Mouse (Mus musculus) heart, postnatal 0 days (tissue): ENCODE data around the gene Eif2b1. TPM values are rescaled to one million over a fixed set of nuclear protein-coding genes. Genes with fewer than 3 reads are reported as not detected.

Source experiments
- ATAC-seq: fragments of 200-750 bp; cut with Nextera tagmentation; 2 replicates; pipeline ENCODE4 v1.8.0; 2017; ENCODE audit warnings: low read depth, moderate number of reproducible peaks, moderate library complexity; ENCODE audit not compliant: insufficient read depth
- DNase-seq: peaks from one replicate; pipeline ENCODE4 v3.0.0-alpha.2; 2016; ENCODE audit warnings: low spot score
- H3K27ac ChIP-seq: fragments of 300-500 bp; sonication (generic); 2 replicates; pipeline ENCODE4 v1.5.1; 2014; ENCODE audit warnings: low read depth, mild to moderate bottlenecking
- H3K27me3 ChIP-seq: fragments of 300-500 bp; sonication (generic); 2 replicates; pipeline ENCODE4 v1.6.1; 2014; ENCODE audit warnings: low read length, mixed read lengths; ENCODE audit not compliant: control insufficient read depth, insufficient read depth
- H3K36me3 ChIP-seq: fragments of 300-500 bp; sonication (generic); replicated peaks from 2 replicates; pipeline ENCODE4 v1.6.1; 2014; ENCODE audit warnings: low read length, mixed read lengths; ENCODE audit not compliant: control insufficient read depth, insufficient read depth
- H3K4me1 ChIP-seq: fragments of 300-500 bp; sonication (generic); 2 replicates; pipeline ENCODE4 v1.6.1; 2014; ENCODE audit warnings: antibody characterized with exemption; ENCODE audit not compliant: control insufficient read depth, insufficient read depth
- H3K4me2 ChIP-seq: fragments of 300-500 bp; sonication (generic); 2 replicates; pipeline ENCODE4 v1.6.1; 2014; ENCODE audit warnings: low read depth, mild to moderate bottlenecking, low read length, moderate library complexity
- H3K4me3 ChIP-seq: fragments of 300-500 bp; sonication (generic); 2 replicates; pipeline ENCODE4 v1.5.1; 2014; ENCODE audit warnings: low read depth, low read length
- H3K9ac ChIP-seq: fragments of 300-500 bp; sonication (generic); replicated peaks from 2 replicates; pipeline ENCODE4 v1.6.1; 2014; ENCODE audit warnings: low read depth, low read length, mixed read lengths
- H3K9me3 ChIP-seq: fragments of 300-500 bp; sonication (generic); replicated peaks from 2 replicates; pipeline ENCODE4 v1.6.1; 2016; ENCODE audit warnings: low read length; ENCODE audit not compliant: control insufficient read depth
- CTCF ChIP-seq: IDR thresholded peaks from 2 replicates; pipeline ENCODE4 v1.5.1; 2016; ENCODE audit warnings: antibody characterized with exemption, control low read depth, low read depth
- EP300 ChIP-seq: IDR thresholded peaks from 2 replicates; pipeline ENCODE4 v1.6.1; 2016; ENCODE audit warnings: antibody characterized with exemption, low read depth
- WGBS: fragments of 180-500 bp; shearing (Covaris S2); extraction: QIAGEN DNeasy Blood & Tissue Kit; methylation state at CpG from one replicate; pipeline ENCODE4 v1.1.7; 2014; 5-methylcytosine and 5-hydroxymethylcytosine counted together
- polyA plus RNA-seq: library from polyadenylated mRNA; unstranded; fragments of >200 nt; fragmentation: Nextera tagmentation; extraction: Ambion mirVana; gene quantifications from 2 replicates; pipeline ENCODE4 v1.2.1, GENCODE M21; 2015
- total RNA-seq: library from RNA; depleted of rRNA; stranded (reverse); fragments of >200 nt; gene quantifications from 2 replicates; pipeline ENCODE4 v1.2.3, GENCODE M21; 2014; ENCODE audit warnings: low replicate concordance

Eif2b1 gene
- total and polyA plus RNA-seq, 2 experiments from 2014 or later = 49.5 to 58.6 TPM

DNA sequence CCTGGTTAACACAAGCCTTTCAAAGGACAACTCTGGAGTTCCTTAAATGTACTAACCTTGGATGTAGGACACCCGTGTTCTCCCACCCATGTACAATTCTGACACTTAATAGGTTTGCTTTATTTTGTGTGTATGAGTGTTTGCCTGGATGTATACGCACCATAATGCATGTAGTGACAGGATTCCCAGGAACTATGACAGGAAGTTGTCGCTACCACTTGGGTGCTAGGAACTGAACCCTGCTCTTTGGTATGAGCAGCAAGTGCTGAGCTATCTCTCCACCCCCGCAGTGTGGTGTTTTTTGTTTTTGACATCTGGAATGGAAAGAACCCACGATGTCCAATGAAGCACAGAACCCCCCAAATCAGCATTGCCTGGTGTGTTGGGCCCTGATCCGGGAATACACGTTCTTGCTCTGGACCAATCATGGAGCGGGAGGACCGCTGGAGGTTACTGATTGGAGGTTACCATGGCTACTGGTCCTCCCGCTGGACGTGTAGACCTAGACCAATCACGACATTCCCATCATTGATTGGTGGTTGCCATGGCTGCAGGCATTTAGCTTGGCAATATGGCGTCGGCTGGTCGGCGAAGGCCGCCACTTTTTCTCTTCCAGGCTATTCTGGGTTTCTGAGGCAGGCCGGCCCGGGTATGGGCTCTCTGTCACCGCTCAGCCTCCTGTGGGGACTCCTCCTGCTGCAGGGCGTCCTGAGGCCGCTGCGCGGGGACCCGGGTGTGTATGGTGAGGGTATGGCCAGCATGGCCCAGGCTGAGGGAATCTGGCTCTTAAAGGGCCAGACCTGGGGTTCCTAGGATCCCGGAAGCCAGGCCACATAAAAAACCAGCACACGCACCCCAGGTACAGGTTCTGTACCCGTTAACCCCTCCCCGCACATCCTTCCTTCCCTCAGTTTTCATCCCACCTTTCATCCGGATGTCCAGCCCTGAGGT lies 19.6 kb upstream of the Eif2b1 start:
- peak overlapping the region; percentile 47; the same call in 1 of the 2 replicates for H3K9ac ChIP-seq

DNA sequence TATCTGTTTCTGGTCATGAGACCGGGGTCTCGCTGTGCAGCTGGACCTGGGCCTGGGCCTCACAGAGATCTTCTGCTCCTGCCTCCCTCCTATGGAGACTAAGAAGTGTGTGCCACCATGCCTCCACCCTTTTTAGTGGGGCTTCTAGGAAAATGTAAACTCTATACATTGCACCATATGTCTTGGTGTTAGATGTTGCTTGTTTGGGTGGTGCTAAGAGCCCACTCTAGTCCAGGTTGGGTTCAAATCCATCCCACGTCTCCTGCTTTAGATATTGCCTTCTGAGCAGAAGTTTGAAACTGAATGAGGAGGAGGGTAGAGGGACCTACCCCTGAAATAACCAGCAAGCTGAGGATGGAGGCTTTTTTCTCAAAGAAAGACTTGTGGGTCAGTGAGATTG lies 13.8 kb upstream of the Eif2b1 start:
- Histone ChIP-seq H3K36me3 (peaks cover 71% of the 10 kb centered on the region), H3K9ac (no peak overlapping the region), H3K4me1 (no peaks in the 10 kb centered on the region), H3K27ac (no peak overlapping the region), H3K27me3 (no peaks in the 10 kb centered on the region), H3K4me2 (no peak overlapping the region), H3K9me3 (no peaks in the 10 kb centered on the region), H3K4me3 (no peak overlapping the region)
- no peak for DNase-seq
- no peak for ATAC-seq
- WGBS = 95% methylated on average over 3 of the region's 3 CpGs
- TF ChIP-seq CTCF = no peak
- no peak for TF ChIP-seq EP300

More for the DNA sequence above, 19.6 kb upstream of the Eif2b1 start:
- Histone ChIP-seq H3K27ac (no peak overlapping the region), H3K4me3 (peak overlapping the region; percentile 64), H3K36me3 (peaks cover 28% of the 10 kb centered on the region), H3K9me3 (no peaks in the 10 kb centered on the region), H3K4me2 (peak overlapping the region; percentile 82), H3K27me3 (no peaks in the 10 kb centered on the region), H3K4me1 (peaks cover 6% of the 10 kb centered on the region; the same call in 1 of the 2 replicates)
- DNase-seq (peak; percentile 99), ATAC-seq (peak; percentile 100)
- TF ChIP-seq EP300 (no peak), CTCF (no peak)
- 10% methylated on average over 30 of the region's 30 CpGs for WGBS

- Histone ChIP-seq H3K9me3 (no peaks in the 10 kb centered on the region), H3K4me1 (peaks cover 14% of the 10 kb centered on the region), H3K9ac (no peak overlapping the region), H3K4me2 (no peak overlapping the region), H3K27me3 (no peaks in the 10 kb centered on the region), H3K4me3 (no peak overlapping the region), H3K27ac (no peak overlapping the region), H3K36me3 (peaks cover 28% of the 10 kb centered on the region)
- DNase-seq (no peak), ATAC-seq (no peak)
- no peak for TF ChIP-seq EP300
- TF ChIP-seq CTCF = no peak
- WGBS = 82% methylated on average over 5 of the region's 5 CpGs
These were observed 3.6 kb upstream of the Eif2b1 start for GRCm38 (mm10) chr5:124582515-124582914.

- peaks cover 70% of the 10 kb centered on the region for H3K36me3 ChIP-seq
- ATAC-seq = no peak
- H3K4me3 ChIP-seq = no peak overlapping the region
- no peak for DNase-seq
- TF ChIP-seq EP300 = no peak
- no peak for TF ChIP-seq CTCF
- no peaks in the 10 kb centered on the region for H3K27me3 ChIP-seq
- no peak overlapping the region for H3K9ac ChIP-seq
- no peak overlapping the region for H3K4me2 ChIP-seq
- WGBS = 94% methylated on average over 7 of the region's 7 CpGs
- H3K9me3 ChIP-seq = no peaks in the 10 kb centered on the region
- no peak overlapping the region for H3K27ac ChIP-seq
- peaks cover 14% of the 10 kb centered on the region for H3K4me1 ChIP-seq
These were observed 3.5 kb downstream of the Eif2b1 start for GRCm38 (mm10) chr5:124575467-124575866.

DNA sequence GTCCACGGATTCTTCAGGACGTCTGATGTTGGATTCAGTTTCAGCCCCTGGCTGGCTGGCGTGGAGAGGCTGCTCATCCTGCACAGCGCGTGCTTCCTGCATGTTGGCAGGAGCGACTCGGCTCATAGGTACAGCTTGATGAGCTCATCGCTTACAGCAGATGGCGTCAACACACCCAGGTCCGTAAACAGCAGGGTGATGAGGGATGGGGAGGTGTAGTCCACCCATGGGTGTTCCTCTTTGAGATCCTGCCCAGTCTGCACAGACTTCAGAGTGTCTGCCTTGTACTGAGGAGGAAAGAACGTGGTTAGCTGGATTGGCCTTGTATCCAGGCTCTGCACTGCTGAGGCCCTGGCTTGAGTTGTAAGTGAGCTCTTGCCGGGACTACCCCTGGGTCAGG lies 7.9 kb downstream of the Eif2b1 start:
- H3K27ac ChIP-seq = no peak overlapping the region
- H3K36me3 ChIP-seq = peaks cover 99% of the 10 kb centered on the region
- WGBS = 78% methylated on average over 12 of the region's 12 CpGs

More for the DNA sequence above, 7.9 kb downstream of the Eif2b1 start:
- no peaks in the 10 kb centered on the region for H3K4me1 ChIP-seq
- DNase-seq = no peak
- H3K4me3 ChIP-seq = no peak overlapping the region
- H3K27me3 ChIP-seq = no peaks in the 10 kb centered on the region
- H3K9me3 ChIP-seq = no peaks in the 10 kb centered on the region
- no peak for ATAC-seq
- no peak overlapping the region for H3K4me2 ChIP-seq
- no peak overlapping the region for H3K9ac ChIP-seq
- TF ChIP-seq CTCF = no peak
- no peak for TF ChIP-seq EP300
